Mouse (Mus musculus) neural tube, embryonic 15.5 days (tissue): ENCODE measurements at regions not wholly inside any gene's neighbourhood (a gene's known extent, or its start where the extent isn't known, plus 50 kb on each side); places are given as distances from the start of the nearest gene placed in this dataset.

Experiments
- ATAC-seq: fragments of 200-750 bp; cut with Nextera tagmentation; 2 replicates; pipeline ENCODE4 v1.8.0; 2017; ENCODE audit warnings: mild to moderate bottlenecking, moderate TSS enrichment, moderate library complexity; ENCODE audit not compliant: low FRiP score
- H3K27ac ChIP-seq: fragments of 300-500 bp; sonication (generic); replicated peaks from 2 replicates; pipeline ENCODE4 v1.5.1; 2015; ENCODE audit warnings: mild to moderate bottlenecking, inconsistent platforms
- H3K27me3 ChIP-seq: fragments of 300-500 bp; sonication (generic); replicated peaks from 2 replicates; pipeline ENCODE4 v1.6.1; 2015; ENCODE audit warnings: inconsistent platforms
- H3K36me3 ChIP-seq: fragments of 300-500 bp; sonication (generic); 2 replicates; pipeline ENCODE4 v1.6.1; 2015; ENCODE audit warnings: inconsistent platforms
- H3K4me1 ChIP-seq: fragments of 300-500 bp; sonication (generic); 2 replicates; pipeline ENCODE4 v1.6.1; 2015; ENCODE audit warnings: inconsistent platforms
- H3K4me2 ChIP-seq: fragments of 300-500 bp; sonication (generic); 2 replicates; pipeline ENCODE4 v1.6.1; 2015; ENCODE audit warnings: inconsistent platforms, mild to moderate bottlenecking, moderate library complexity
- H3K4me3 ChIP-seq: fragments of 300-500 bp; sonication (generic); replicated peaks from 2 replicates; pipeline ENCODE4 v1.5.1; 2015; ENCODE audit warnings: mild to moderate bottlenecking, inconsistent platforms
- H3K9ac ChIP-seq: fragments of 300-500 bp; sonication (generic); replicated peaks from 2 replicates; pipeline ENCODE4 v1.6.1; 2015; ENCODE audit warnings: mild to moderate bottlenecking, inconsistent platforms
- H3K9me3 ChIP-seq: fragments of 300-500 bp; sonication (generic); replicated peaks from 2 replicates; pipeline ENCODE4 v1.6.1; 2016; ENCODE audit warnings: inconsistent platforms
- WGBS: fragments of 180-500 bp; shearing (Covaris S2); methylation state at CpG from one replicate; pipeline ENCODE4 v1.1.7; 2015; ENCODE audit warnings: mixed read lengths; 5-methylcytosine and 5-hydroxymethylcytosine counted together

DNA sequence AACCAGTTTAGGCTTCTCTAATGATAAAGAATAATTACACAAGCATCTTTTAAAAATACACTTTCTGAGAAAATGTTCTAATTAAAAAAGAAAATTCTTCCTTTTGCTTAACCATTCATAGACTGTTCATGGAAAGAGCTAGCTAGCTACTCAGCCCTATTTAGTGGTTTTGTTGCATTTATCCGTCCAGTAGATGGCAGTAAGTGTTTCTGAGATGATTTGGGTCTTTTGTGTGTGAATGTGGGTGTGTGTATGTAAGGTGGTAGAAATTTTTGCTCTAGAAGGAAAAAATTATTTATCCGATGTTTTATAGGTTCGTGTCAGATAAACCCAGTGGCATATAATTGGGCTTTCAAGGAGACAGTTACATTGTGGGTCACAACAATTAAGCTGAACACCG is 167.5 kb upstream of the Sash1 start:
- Histone ChIP-seq H3K4me2 (no peak overlapping the region), H3K27ac (no peak overlapping the region), H3K9ac (no peak overlapping the region), H3K9me3 (no peaks in the 10 kb centered on the region), H3K36me3 (no peaks in the 10 kb centered on the region), H3K27me3 (no peaks in the 10 kb centered on the region), H3K4me1 (no peaks in the 10 kb centered on the region), H3K4me3 (no peak overlapping the region)
- WGBS, result 45% methylated on average over 4 of the region's 4 CpGs
- ATAC-seq, result peak; percentile 68; the same call in 1 of the 2 replicates

DNA sequence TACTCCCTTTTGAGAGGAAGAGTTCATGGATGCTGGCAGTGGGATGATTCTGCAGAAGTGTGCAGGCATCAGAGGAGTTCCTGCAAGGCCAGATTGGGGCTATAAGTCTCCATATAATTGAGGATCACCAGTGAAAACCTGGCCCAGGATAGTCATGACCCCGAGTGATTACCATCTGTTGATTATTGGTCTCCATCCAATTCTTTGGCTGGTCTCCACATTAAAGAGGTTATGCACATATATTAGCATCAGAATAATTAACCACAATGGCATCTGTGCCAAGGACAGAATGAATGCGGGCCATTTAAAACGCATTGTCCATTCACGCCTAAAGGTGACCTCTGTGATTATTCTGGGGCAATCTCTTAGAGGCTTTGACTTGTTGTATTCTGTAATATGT is 161.5 kb upstream of the Sash1 start:
- Histone ChIP-seq H3K27ac (no peak overlapping the region), H3K9me3 (no peaks in the 10 kb centered on the region), H3K36me3 (no peaks in the 10 kb centered on the region), H3K4me2 (no peak overlapping the region), H3K4me3 (no peak overlapping the region), H3K27me3 (no peaks in the 10 kb centered on the region), H3K9ac (no peak overlapping the region), H3K4me1 (no peaks in the 10 kb centered on the region)
- no peak for ATAC-seq
- 74% methylated on average over 4 of the region's 4 CpGs for WGBS

DNA sequence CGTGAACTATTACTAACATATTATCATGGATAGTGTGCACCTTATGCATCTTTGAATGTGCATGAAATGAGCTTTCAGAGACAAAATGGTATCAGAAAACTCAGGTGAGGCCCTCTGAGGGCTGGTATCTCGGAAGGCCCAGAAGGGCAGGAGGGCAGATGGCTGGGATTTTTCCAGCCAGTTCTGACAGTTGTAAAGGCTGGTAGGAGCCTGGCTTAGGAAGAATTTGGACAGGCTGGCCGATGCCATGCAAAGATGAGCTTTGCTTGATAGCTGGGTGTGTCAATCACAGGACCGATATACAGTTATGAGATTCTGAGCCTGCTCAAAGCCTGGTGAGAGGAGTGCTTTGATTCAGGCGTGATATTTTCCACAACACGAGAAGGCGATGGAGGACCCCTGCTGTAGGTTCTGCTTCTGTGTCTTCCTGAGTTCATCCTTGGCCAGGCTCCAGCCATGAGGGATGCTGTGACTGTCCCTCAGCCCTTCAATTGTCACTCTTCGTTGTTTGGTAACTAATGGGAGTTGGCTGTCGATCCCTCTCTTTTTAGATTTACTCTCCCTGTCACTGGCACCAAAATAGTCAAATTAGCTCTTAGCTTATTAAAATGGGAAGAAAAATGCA is 159.0 kb upstream of the Sash1 start:
- H3K9me3 ChIP-seq, result no peaks in the 10 kb centered on the region
- no peaks in the 10 kb centered on the region for H3K4me1 ChIP-seq
- H3K27me3 ChIP-seq, result no peaks in the 10 kb centered on the region
- H3K4me3 ChIP-seq, result no peak overlapping the region
- no peak overlapping the region for H3K4me2 ChIP-seq
- H3K36me3 ChIP-seq, result no peaks in the 10 kb centered on the region
- no peak overlapping the region for H3K27ac ChIP-seq
- ATAC-seq, result no peak
- 87% methylated on average over 9 of the region's 9 CpGs for WGBS
- no peak overlapping the region for H3K9ac ChIP-seq

- H3K36me3 ChIP-seq, result no peaks in the 10 kb centered on the region
- no peak overlapping the region for H3K27ac ChIP-seq
- 95% methylated on average over 1 of the region's 1 CpGs for WGBS
- H3K4me2 ChIP-seq, result no peak overlapping the region
- ATAC-seq, result no peak
- H3K4me3 ChIP-seq, result no peak overlapping the region
- no peaks in the 10 kb centered on the region for H3K4me1 ChIP-seq
- H3K9me3 ChIP-seq, result no peaks in the 10 kb centered on the region
- no peak overlapping the region for H3K9ac ChIP-seq
- no peaks in the 10 kb centered on the region for H3K27me3 ChIP-seq
Observed at GRCm38 (mm10) chr10:9043507-9043906, 157.6 kb upstream of the Sash1 start.

GRCm38 (mm10) chr10:9030486-9030885 is 144.6 kb upstream of the Sash1 start:
- H3K36me3 ChIP-seq, result no peaks in the 10 kb centered on the region
- WGBS, result 92% methylated on average over 6 of the region's 6 CpGs
- no peaks in the 10 kb centered on the region for H3K27me3 ChIP-seq
- no peak overlapping the region for H3K4me3 ChIP-seq
- H3K27ac ChIP-seq, result no peak overlapping the region
- H3K4me1 ChIP-seq, result no peaks in the 10 kb centered on the region
- ATAC-seq, result no peak
- no peak overlapping the region for H3K9ac ChIP-seq
- H3K9me3 ChIP-seq, result no peaks in the 10 kb centered on the region
- no peak overlapping the region for H3K4me2 ChIP-seq

DNA sequence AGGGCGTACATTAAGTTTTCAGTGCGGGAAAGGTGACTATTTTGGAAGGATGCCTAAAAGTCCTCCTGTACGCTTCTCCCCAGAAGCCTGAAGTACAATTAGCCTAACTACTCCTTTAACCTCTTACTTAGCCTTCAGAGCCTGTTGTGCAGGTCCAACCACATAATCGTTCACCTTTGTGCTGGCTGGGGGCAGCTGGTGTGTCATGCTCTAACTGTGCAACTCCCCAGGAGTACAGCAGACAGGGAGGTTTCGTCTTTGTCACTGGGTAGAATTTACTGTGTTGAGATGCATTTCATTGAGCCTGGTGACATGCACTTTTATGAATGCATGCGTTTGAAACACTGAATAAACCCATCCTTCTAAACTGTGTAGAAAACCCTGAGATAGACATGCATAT is 143.6 kb upstream of the Sash1 start:
- Histone ChIP-seq H3K27me3 (no peaks in the 10 kb centered on the region), H3K4me1 (no peaks in the 10 kb centered on the region), H3K9ac (no peak overlapping the region), H3K4me2 (no peak overlapping the region), H3K36me3 (no peaks in the 10 kb centered on the region), H3K27ac (no peak overlapping the region), H3K4me3 (no peak overlapping the region), H3K9me3 (no peaks in the 10 kb centered on the region)
- WGBS, result 77% methylated on average over 6 of the region's 6 CpGs
- ATAC-seq, result no peak

GRCm38 (mm10) chr10:9027070-9027807 is 141.4 kb upstream of the Sash1 start:
- H3K4me2 ChIP-seq, result no peak overlapping the region
- WGBS, result 87% methylated on average over 12 of the region's 12 CpGs
- H3K9me3 ChIP-seq, result no peaks in the 10 kb centered on the region
- H3K4me3 ChIP-seq, result no peak overlapping the region
- H3K4me1 ChIP-seq, result no peaks in the 10 kb centered on the region
- H3K27me3 ChIP-seq, result no peaks in the 10 kb centered on the region
- H3K27ac ChIP-seq, result no peak overlapping the region
- no peak overlapping the region for H3K9ac ChIP-seq
- no peaks in the 10 kb centered on the region for H3K36me3 ChIP-seq
- ATAC-seq, result no peak

DNA sequence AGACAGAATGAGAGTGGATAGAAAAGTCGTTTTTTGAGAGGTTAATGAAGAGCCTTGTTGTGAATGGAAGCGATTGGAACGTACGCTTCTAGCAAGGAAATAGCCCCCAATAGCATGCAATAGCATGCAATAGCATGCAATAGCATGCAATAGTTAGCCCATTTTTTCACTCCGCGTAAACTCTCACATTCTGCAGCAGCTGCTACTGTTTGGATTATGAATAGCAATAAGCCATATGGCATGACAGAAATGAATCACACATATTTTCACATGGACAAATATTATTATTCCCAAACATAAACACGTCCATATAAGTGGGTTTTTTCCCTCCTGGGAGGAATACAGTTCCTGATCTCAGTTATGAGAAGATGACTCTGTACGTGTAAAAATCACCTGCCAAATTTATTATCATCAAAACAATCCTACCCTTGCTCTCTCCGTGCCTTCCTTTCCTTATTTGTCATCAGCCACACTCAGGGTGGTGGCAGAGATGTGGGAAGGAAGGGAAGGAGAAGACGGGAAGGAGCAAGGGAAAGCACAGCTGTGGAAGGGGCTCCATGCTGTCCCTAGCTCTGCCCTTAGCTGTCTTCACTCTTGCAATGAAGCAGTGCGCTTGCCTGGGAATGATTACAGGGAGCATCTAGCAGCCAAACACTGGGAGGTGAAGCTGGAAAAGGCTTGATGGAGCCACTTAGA is 129.1 kb upstream of the Sash1 start:
- H3K27ac ChIP-seq, result no peak overlapping the region
- H3K9ac ChIP-seq, result no peak overlapping the region
- no peak overlapping the region for H3K4me2 ChIP-seq
- WGBS, result 61% methylated on average over 11 of the region's 11 CpGs
- ATAC-seq, result 0 out of 2 replicates have a peak, but pooled peaks have one; percentile 32
- H3K27me3 ChIP-seq, result no peaks in the 10 kb centered on the region
- H3K4me3 ChIP-seq, result no peak overlapping the region
- H3K36me3 ChIP-seq, result no peaks in the 10 kb centered on the region
- H3K9me3 ChIP-seq, result no peaks in the 10 kb centered on the region
- H3K4me1 ChIP-seq, result no peaks in the 10 kb centered on the region

DNA sequence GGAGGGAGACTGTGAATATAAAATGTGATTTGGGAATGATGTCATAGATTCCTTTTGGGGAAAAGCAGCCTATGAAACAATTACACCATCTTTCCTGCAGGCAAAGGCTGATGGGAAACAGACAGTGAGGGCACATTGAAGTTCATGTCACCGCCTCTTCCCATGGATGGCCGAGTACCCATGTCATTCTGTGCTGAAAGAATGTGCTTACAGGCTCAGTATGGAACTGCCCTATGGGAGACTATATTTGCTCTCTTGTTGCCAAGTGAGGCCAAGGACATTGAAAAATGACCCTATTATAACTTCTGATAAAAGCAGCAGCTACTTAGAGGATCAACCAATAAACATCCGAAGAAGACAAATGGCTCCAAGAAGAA is 127.7 kb upstream of the Sash1 start:
- WGBS, result 60% methylated on average over 3 of the region's 3 CpGs
- Histone ChIP-seq H3K4me1 (no peaks in the 10 kb centered on the region), H3K27ac (no peak overlapping the region), H3K27me3 (no peaks in the 10 kb centered on the region), H3K36me3 (no peaks in the 10 kb centered on the region), H3K9ac (no peak overlapping the region), H3K4me3 (no peak overlapping the region), H3K9me3 (no peaks in the 10 kb centered on the region), H3K4me2 (no peak overlapping the region)
- ATAC-seq, result no peak

GRCm38 (mm10) chr10:9012829-9013548 is 127.1 kb upstream of the Sash1 start:
- ATAC-seq, result peak; percentile 26; the same call in 1 of the 2 replicates
- H3K27me3 ChIP-seq, result no peaks in the 10 kb centered on the region
- H3K9me3 ChIP-seq, result no peaks in the 10 kb centered on the region
- no peak overlapping the region for H3K9ac ChIP-seq
- H3K4me2 ChIP-seq, result no peak overlapping the region
- H3K4me1 ChIP-seq, result no peaks in the 10 kb centered on the region
- H3K4me3 ChIP-seq, result no peak overlapping the region
- H3K36me3 ChIP-seq, result no peaks in the 10 kb centered on the region
- WGBS, result 42% methylated on average over 5 of the region's 5 CpGs
- H3K27ac ChIP-seq, result no peak overlapping the region

GRCm38 (mm10) chr10:9011906-9012305 is 126.0 kb upstream of the Sash1 start:
- WGBS, result 84% methylated on average over 2 of the region's 2 CpGs

More at GRCm38 (mm10) chr10:9011906-9012305, 126.0 kb upstream of the Sash1 start:
- Histone ChIP-seq H3K4me3 (no peak overlapping the region), H3K27ac (no peak overlapping the region), H3K4me1 (no peaks in the 10 kb centered on the region), H3K36me3 (no peaks in the 10 kb centered on the region), H3K9ac (no peak overlapping the region), H3K27me3 (no peaks in the 10 kb centered on the region), H3K4me2 (no peak overlapping the region), H3K9me3 (no peaks in the 10 kb centered on the region)
- no peak for ATAC-seq
